Mouse (Mus musculus) ES-E14 (cell line): ENCODE data around the gene Sphk2.

Experiments
- CHD2 ChIP-seq: IDR thresholded peaks from 2 replicates; pipeline ENCODE4 v1.6.1; 2014; ENCODE audit warnings: mild to moderate bottlenecking, low read depth, low read length, inconsistent platforms
- HCFC1 ChIP-seq: IDR thresholded peaks from 2 replicates; pipeline ENCODE4 v1.6.1; 2012; ENCODE audit warnings: low read length, inconsistent platforms, borderline replicate concordance; ENCODE audit not compliant: insufficient read depth
- ZC3H11A ChIP-seq: IDR thresholded peaks from 2 replicates; pipeline ENCODE4 v1.6.1; 2012; ENCODE audit warnings: low read depth, mild to moderate bottlenecking, inconsistent platforms, low read length, borderline replicate concordance

DNA sequence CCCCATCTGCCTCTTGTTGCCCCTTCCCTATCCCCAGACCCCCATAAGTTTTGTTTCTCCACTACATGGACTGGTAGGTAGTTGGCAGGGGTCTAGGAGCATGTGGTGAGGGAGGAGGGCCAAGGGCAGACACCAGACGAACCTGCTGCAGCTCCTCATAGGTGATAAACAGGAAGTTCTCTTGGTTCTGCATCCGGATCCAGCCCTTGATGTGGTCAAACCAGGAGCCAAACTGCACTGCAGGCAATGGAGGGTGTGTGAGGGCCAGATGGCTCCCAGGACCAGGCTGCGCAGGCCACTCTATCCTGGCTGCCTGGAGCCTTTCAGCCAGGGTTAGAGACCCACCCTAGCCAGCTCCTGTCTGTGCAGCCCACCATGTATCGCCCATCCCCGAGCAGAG, 15.7 kb upstream of the Sphk2 start:
- TF ChIP-seq ZC3H11A (no peak), HCFC1 (no peak), CHD2 (no peak)
